11 mouse cellular contexts compared by ENCODE assay signal in genomic region chr13:62856850-62857249, GRCm38 (mm10). TPM values are rescaled to one million over a fixed set of nuclear protein-coding genes. Genes with fewer than 3 reads are reported as not detected.
DNase-seq lines count a peak whose midpoint lies in the region; ATAC-seq lines count a peak whose summit lies in the region.
"Had no signal": no experiment of that assay in that cellular context is flagged by ENCODE, and none has a peak within 500 bp of the region (broad histone marks: within the 10 kb centered on the region; RNA-seq: fewer than 3 reads in every experiment).

No protein-coding gene starts in this region.

- H3K9me3 ChIP-seq in heart, embryonic 12.5 days (replicated peaks) = no peaks in the 10 kb centered on the region
- no peaks in the 10 kb centered on the region for H3K9me3 ChIP-seq in intestine, embryonic 14.5 days (ENCODE audit: control insufficient read depth, low read length)
- H3K9me3 ChIP-seq: heart, embryonic 13.5 days had no signal

- H3K27ac ChIP-seq in heart, embryonic 12.5 days (ENCODE audit: poor library complexity, severe bottlenecking) = no peak overlapping the region
- no peak overlapping the region for H3K27ac ChIP-seq in intestine, embryonic 14.5 days (ENCODE audit: low read depth)
- H3K27ac ChIP-seq: heart, embryonic 13.5 days had no signal

- peak; percentile 94 for DNase-seq in heart, adult 11 months
- DNase-seq in kidney, postnatal 36 days = peak; percentile 43 to 57
- no peak for DNase-seq in kidney, postnatal 14 days
- peak; percentile 81 for DNase-seq in gastrocnemius, adult 18-20 months (ENCODE audit: low spot score)
- DNase-seq in intestine, embryonic 14.5 days (ENCODE audit: low spot score) = no peak
- DNase-seq in yolk sac, embryonic 10.5 days (ENCODE audit: low spot score) = no peak
- no peak for DNase-seq in adipocyte (ENCODE audit: low spot score)

- no peak for ATAC-seq in heart, embryonic 12.5 days (ENCODE audit: insufficient number of reproducible peaks, low FRiP score)
- no peak for ATAC-seq in intestine, embryonic 14.5 days (replicated peaks; ENCODE audit: low FRiP score, low TSS enrichment, low read depth)

- H3K27me3 ChIP-seq in heart, embryonic 12.5 days (replicated peaks) = no peaks in the 10 kb centered on the region
- H3K27me3 ChIP-seq in intestine, embryonic 14.5 days (replicated peaks; ENCODE audit: control insufficient read depth, insufficient read depth, low read length) = no peaks in the 10 kb centered on the region
- H3K27me3 ChIP-seq: heart, embryonic 13.5 days had no signal

- no peak overlapping the region for H3K4me3 ChIP-seq in heart, embryonic 12.5 days
- H3K4me3 ChIP-seq in intestine, embryonic 14.5 days (ENCODE audit: low read depth, low read length) = no peak overlapping the region

- WGBS in heart, embryonic 12.5 days = 75% methylated on average over 14 of the region's 14 CpGs
- WGBS in intestine, embryonic 14.5 days = 81% methylated on average over 14 of the region's 14 CpGs

- H3K4me1 ChIP-seq in heart, embryonic 12.5 days (replicated peaks) = peaks cover 6% of the 10 kb centered on the region; the same call in 1 of the 2 replicates
- no peaks in the 10 kb centered on the region for H3K4me1 ChIP-seq in intestine, embryonic 14.5 days (replicated peaks; ENCODE audit: control insufficient read depth, insufficient read depth, low read length)

- H3K4me2 ChIP-seq in heart, embryonic 12.5 days = no peak overlapping the region
- H3K4me2 ChIP-seq in intestine, embryonic 14.5 days (ENCODE audit: low read length) = 0 out of 2 replicates have a peak overlapping the region, but pooled peaks have one; percentile 1

- H3K9ac ChIP-seq in heart, embryonic 12.5 days = no peak overlapping the region
- H3K9ac ChIP-seq in intestine, embryonic 14.5 days (ENCODE audit: low read length) = no peak overlapping the region
- H3K9ac ChIP-seq: heart, embryonic 13.5 days had no signal

- no peaks in the 10 kb centered on the region for H3K36me3 ChIP-seq in heart, embryonic 12.5 days
- no peaks in the 10 kb centered on the region for H3K36me3 ChIP-seq in intestine, embryonic 14.5 days (ENCODE audit: control insufficient read depth, insufficient read depth, low read length)
- H3K36me3 ChIP-seq: heart, embryonic 13.5 days had no signal

RNA-seq across cellular contexts. Expression of gene Fbp2, which starts 1.4 kb away (rescaled TPM):
- polyA plus RNA-seq in heart, embryonic 12.5 days (2016; fragmentation: Nextera tagmentation; extraction: Ambion mirVana) = 0.20 TPM in 1 of 2 replicates, not detected in the other
- 10 to 100 TPM; 33.9 to 63.4 TPM for total RNA-seq in gastrocnemius, adult 18-20 months (2021)
- polyA plus RNA-seq in intestine, embryonic 14.5 days (2014; fragmentation: Nextera tagmentation; extraction: Ambion mirVana) = 123 and 142 TPM in 2 replicates
- total RNA-seq: left cerebral cortex, postnatal 25 days had no signal
- polyA plus RNA-seq: C2C12; heart, embryonic 13.5 days had no signal

RNA-seq across cellular contexts. Expression of gene Fbp1, which starts 31.2 kb away (rescaled TPM):
- 0.22 TPM in 1 of 2 replicates, not detected in the other for polyA plus RNA-seq in heart, embryonic 12.5 days (2016; fragmentation: Nextera tagmentation; extraction: Ambion mirVana)
- under 1 TPM; 0.25 to 0.36 TPM for total RNA-seq in gastrocnemius, adult 18-20 months (2021)
- 0.47 and 0.51 TPM in 2 replicates for polyA plus RNA-seq in intestine, embryonic 14.5 days (2014; fragmentation: Nextera tagmentation; extraction: Ambion mirVana)
- polyA plus RNA-seq: C2C12 had no signal

Comparison
In these comparisons a context has a peak if more than half of its experiments do, and no peak if none do; other contexts are left out.
1. DNase-seq: peak in heart, adult 11 months (single experiment), kidney, postnatal 36 days (2 of 2) and gastrocnemius, adult 18-20 months (single experiment); none in kidney, postnatal 14 days (single experiment), intestine, embryonic 14.5 days (single experiment), yolk sac, embryonic 10.5 days (single experiment) and adipocyte (single experiment).
2. RNA of gene Fbp2, which starts 1.4 kb away (polyA plus RNA-seq): 123 to 142 TPM in intestine, embryonic 14.5 days; 0.20 TPM in heart, embryonic 12.5 days; every median in the first group is over 100 times any median in the second.